Mouse (Mus musculus): ENCODE measurements around the gene Cep131. TPM values are rescaled to one million over a fixed set of nuclear protein-coding genes. Genes with fewer than 3 reads are reported as not detected.

The Cep131 gene
- polyA plus RNA-seq, 1 experiment from 2014 or later = 15.3 TPM

DNA sequence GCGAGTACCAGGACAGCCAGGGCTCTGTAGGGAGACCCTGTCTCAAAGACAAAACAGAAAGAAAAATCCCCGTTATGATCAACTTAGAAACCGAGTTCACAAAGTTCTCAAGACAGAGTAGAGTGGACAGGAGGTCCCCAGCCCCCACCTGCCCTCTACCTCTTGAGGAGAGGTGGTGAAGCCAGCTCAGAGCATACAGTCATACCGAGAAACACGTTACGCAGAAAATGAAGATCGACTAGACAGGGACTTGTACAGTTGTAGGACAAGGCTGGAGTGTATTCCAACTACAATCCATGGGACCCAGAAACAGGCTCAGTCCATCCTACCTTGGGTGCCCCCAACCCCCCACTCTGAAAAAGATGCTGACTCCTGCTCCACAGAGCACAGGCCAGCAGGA lies 32.5 kb upstream of the Cep131 start:
- H3K9ac ChIP-seq (ENCODE audit: low read length) = no peak overlapping the region

GRCm38 (mm10) chr11:120117626-120118025 lies 31.0 kb upstream of the Cep131 start:
- Histone ChIP-seq H3K4me3 (ENCODE audit: low read length) (no peak overlapping the region), H3K36me3 (ENCODE audit: control insufficient read depth, insufficient read depth, low read length) (peaks cover 11% of the 10 kb centered on the region), H3K9me3 (ENCODE audit: control insufficient read depth, low read length) (no peaks in the 10 kb centered on the region), H3K4me1 (replicated peaks; ENCODE audit: control insufficient read depth, insufficient read depth, low read length) (no peaks in the 10 kb centered on the region), H3K4me2 (ENCODE audit: low read depth, low read length) (no peak overlapping the region), H3K27me3 (ENCODE audit: control insufficient read depth, insufficient read depth, low read depth, low read length) (no peaks in the 10 kb centered on the region), H3K27ac (ENCODE audit: low read length) (no peak overlapping the region), H3K9ac (ENCODE audit: low read length) (no peak overlapping the region)
- no peak for ATAC-seq (ENCODE audit: low read depth)
- 88% methylated on average over 2 of the region's 2 CpGs for WGBS

More for the DNA sequence above, 32.5 kb upstream of the Cep131 start:
- ATAC-seq (ENCODE audit: low read depth) = no peak
- WGBS = 93% methylated on average over 7 of the region's 7 CpGs
- H3K36me3 ChIP-seq (ENCODE audit: control insufficient read depth, insufficient read depth, low read length) = peaks cover 11% of the 10 kb centered on the region
- no peaks in the 10 kb centered on the region for H3K4me1 ChIP-seq (replicated peaks; ENCODE audit: control insufficient read depth, insufficient read depth, low read length)
- no peaks in the 10 kb centered on the region for H3K9me3 ChIP-seq (ENCODE audit: control insufficient read depth, low read length)
- no peaks in the 10 kb centered on the region for H3K27me3 ChIP-seq (ENCODE audit: control insufficient read depth, insufficient read depth, low read depth, low read length)
- H3K4me2 ChIP-seq (ENCODE audit: low read depth, low read length) = no peak overlapping the region
- no peak overlapping the region for H3K4me3 ChIP-seq (ENCODE audit: low read length)
- no peak overlapping the region for H3K27ac ChIP-seq (ENCODE audit: low read length)

DNA sequence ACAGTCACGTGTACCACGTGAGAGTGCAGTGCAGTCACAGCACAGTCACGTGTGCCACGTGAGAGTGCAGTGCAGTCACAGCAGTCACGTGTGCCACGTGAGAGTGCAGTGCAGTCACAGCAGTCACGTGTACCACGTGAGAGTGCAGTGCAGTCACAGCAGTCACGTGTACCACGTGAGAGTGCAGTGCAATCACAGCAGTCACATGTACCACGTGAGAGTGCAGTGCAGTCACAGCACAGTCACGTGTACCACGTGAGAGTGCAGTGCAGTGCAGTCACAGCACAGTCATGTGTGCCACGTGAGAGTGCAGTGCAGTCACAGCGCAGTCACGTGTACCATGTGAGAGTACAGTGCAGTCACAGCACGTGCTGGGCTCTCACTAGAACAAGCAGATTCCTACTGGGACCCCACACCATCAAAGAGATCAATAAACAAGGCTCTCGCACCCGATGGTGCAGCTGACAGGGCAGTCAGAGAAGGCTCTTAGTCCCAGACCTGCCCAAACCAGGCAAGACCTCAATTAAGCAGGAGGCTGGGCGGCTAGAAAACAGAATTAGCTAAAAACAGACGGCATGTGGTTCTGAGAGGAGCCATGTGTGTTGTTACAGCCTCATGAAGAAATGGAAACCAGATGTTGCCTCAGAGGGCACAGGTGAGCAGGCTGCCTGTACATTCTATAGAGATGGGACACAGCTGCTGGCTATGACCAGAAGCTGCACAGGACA lies 28.0 kb upstream of the Cep131 start:
- WGBS = 91% methylated on average over 21 of the region's 21 CpGs
- ATAC-seq (ENCODE audit: low read depth) = no peak
- H3K27me3 ChIP-seq (ENCODE audit: control insufficient read depth, insufficient read depth, low read depth, low read length) = no peaks in the 10 kb centered on the region
- no peak overlapping the region for H3K9ac ChIP-seq (ENCODE audit: low read length)
- no peak overlapping the region for H3K4me3 ChIP-seq (ENCODE audit: low read length)
- no peak overlapping the region for H3K27ac ChIP-seq (ENCODE audit: low read length)
- H3K36me3 ChIP-seq (ENCODE audit: control insufficient read depth, insufficient read depth, low read length) = peaks cover 11% of the 10 kb centered on the region
- H3K4me1 ChIP-seq (replicated peaks; ENCODE audit: control insufficient read depth, insufficient read depth, low read length) = no peaks in the 10 kb centered on the region
- H3K4me2 ChIP-seq (ENCODE audit: low read depth, low read length) = no peak overlapping the region
- H3K9me3 ChIP-seq (ENCODE audit: control insufficient read depth, low read length) = no peaks in the 10 kb centered on the region

GRCm38 (mm10) chr11:120112136-120112535 lies 25.5 kb upstream of the Cep131 start:
- WGBS = 86% methylated on average over 4 of the region's 4 CpGs
- Histone ChIP-seq H3K4me2 (ENCODE audit: low read depth, low read length) (no peak overlapping the region), H3K27ac (ENCODE audit: low read length) (no peak overlapping the region), H3K4me3 (ENCODE audit: low read length) (no peak overlapping the region), H3K36me3 (ENCODE audit: control insufficient read depth, insufficient read depth, low read length) (peaks cover 15% of the 10 kb centered on the region), H3K4me1 (replicated peaks; ENCODE audit: control insufficient read depth, insufficient read depth, low read length) (no peaks in the 10 kb centered on the region), H3K27me3 (ENCODE audit: control insufficient read depth, insufficient read depth, low read depth, low read length) (no peaks in the 10 kb centered on the region), H3K9me3 (ENCODE audit: control insufficient read depth, low read length) (no peaks in the 10 kb centered on the region), H3K9ac (ENCODE audit: low read length) (no peak overlapping the region)
- no peak for ATAC-seq (ENCODE audit: low read depth)

DNA sequence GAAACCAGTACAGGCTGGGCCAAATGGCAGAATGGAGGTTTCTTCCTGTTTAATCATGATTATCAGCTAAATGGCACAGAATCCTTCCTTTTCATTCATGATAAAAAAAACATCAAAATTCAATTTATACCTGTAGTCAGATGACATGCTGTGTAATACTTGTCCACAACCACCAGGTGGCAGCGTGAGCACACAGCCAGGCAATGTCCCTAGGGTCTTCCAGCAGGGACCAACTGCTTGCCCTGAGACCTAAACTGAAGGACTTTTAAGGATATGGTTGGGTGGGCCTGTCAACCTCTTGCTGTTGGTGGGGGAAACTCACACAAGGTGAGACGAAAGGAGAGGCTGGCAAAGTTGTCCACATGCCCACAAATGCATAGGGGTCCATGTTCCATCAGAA lies 24.4 kb upstream of the Cep131 start:
- H3K36me3 ChIP-seq (ENCODE audit: control insufficient read depth, insufficient read depth, low read length) = peaks cover 12% of the 10 kb centered on the region
- H3K4me1 ChIP-seq (replicated peaks; ENCODE audit: control insufficient read depth, insufficient read depth, low read length) = no peaks in the 10 kb centered on the region
- no peaks in the 10 kb centered on the region for H3K9me3 ChIP-seq (ENCODE audit: control insufficient read depth, low read length)
- H3K27ac ChIP-seq (ENCODE audit: low read length) = no peak overlapping the region
- H3K9ac ChIP-seq (ENCODE audit: low read length) = no peak overlapping the region
- H3K4me3 ChIP-seq (ENCODE audit: low read length) = no peak overlapping the region
- no peak overlapping the region for H3K4me2 ChIP-seq (ENCODE audit: low read depth, low read length)
- peak; percentile 48; the same call in 1 of the 2 replicates for ATAC-seq (ENCODE audit: low read depth)
- H3K27me3 ChIP-seq (ENCODE audit: control insufficient read depth, insufficient read depth, low read depth, low read length) = no peaks in the 10 kb centered on the region
- WGBS = 4% methylated on average over 2 of the region's 2 CpGs

DNA sequence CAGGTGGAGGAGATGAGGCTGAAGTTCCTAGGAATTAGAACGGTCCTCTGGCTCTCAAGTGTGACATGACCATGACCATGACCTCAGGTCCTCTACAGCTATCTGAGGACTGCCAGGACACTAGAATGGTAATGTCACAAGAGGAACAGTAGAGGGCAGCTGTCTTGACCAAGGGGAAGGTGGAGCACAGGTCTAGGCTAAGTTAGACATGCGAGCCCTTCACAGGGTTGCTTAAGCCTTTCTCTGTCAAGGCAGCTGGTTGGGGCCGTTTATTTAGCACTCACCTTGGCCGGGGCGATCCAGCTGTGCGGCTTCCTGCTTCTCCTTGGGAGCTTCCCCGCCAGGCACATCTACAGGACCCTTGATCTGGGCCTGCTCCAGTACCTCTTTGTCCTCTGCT lies 23.9 kb upstream of the Cep131 start:
- ATAC-seq (ENCODE audit: low read depth) = 0 out of 2 replicates have a peak, but pooled peaks have one; percentile 8
- H3K36me3 ChIP-seq (ENCODE audit: control insufficient read depth, insufficient read depth, low read length) = peaks cover 13% of the 10 kb centered on the region

GRCm38 (mm10) chr11:120109558-120110210 lies 23.1 kb upstream of the Cep131 start:
- H3K4me2 ChIP-seq (ENCODE audit: low read depth, low read length) = no peak overlapping the region
- no peaks in the 10 kb centered on the region for H3K4me1 ChIP-seq (replicated peaks; ENCODE audit: control insufficient read depth, insufficient read depth, low read length)
- H3K27ac ChIP-seq (ENCODE audit: low read length) = no peak overlapping the region
- peaks cover 13% of the 10 kb centered on the region for H3K36me3 ChIP-seq (ENCODE audit: control insufficient read depth, insufficient read depth, low read length)
- no peak overlapping the region for H3K9ac ChIP-seq (ENCODE audit: low read length)
- no peaks in the 10 kb centered on the region for H3K27me3 ChIP-seq (ENCODE audit: control insufficient read depth, insufficient read depth, low read depth, low read length)
- no peak for ATAC-seq (ENCODE audit: low read depth)
- WGBS = 76% methylated on average over 14 of the region's 14 CpGs
- no peak overlapping the region for H3K4me3 ChIP-seq (ENCODE audit: low read length)
- no peaks in the 10 kb centered on the region for H3K9me3 ChIP-seq (ENCODE audit: control insufficient read depth, low read length)

More for the DNA sequence above, 23.9 kb upstream of the Cep131 start:
- no peaks in the 10 kb centered on the region for H3K4me1 ChIP-seq (replicated peaks; ENCODE audit: control insufficient read depth, insufficient read depth, low read length)
- no peak overlapping the region for H3K4me3 ChIP-seq (ENCODE audit: low read length)
- no peak overlapping the region for H3K27ac ChIP-seq (ENCODE audit: low read length)
- no peaks in the 10 kb centered on the region for H3K27me3 ChIP-seq (ENCODE audit: control insufficient read depth, insufficient read depth, low read depth, low read length)
- no peak overlapping the region for H3K4me2 ChIP-seq (ENCODE audit: low read depth, low read length)
- 54% methylated on average over 7 of the region's 7 CpGs for WGBS
- no peak overlapping the region for H3K9ac ChIP-seq (ENCODE audit: low read length)
- H3K9me3 ChIP-seq (ENCODE audit: control insufficient read depth, low read length) = no peaks in the 10 kb centered on the region

GRCm38 (mm10) chr11:120107796-120108195 lies 21.2 kb upstream of the Cep131 start:
- ATAC-seq (ENCODE audit: low read depth) = no peak
- Histone ChIP-seq H3K4me3 (ENCODE audit: low read length) (no peak overlapping the region), H3K27ac (ENCODE audit: low read length) (no peak overlapping the region), H3K4me1 (replicated peaks; ENCODE audit: control insufficient read depth, insufficient read depth, low read length) (no peaks in the 10 kb centered on the region), H3K4me2 (ENCODE audit: low read depth, low read length) (no peak overlapping the region), H3K9me3 (ENCODE audit: control insufficient read depth, low read length) (no peaks in the 10 kb centered on the region), H3K36me3 (ENCODE audit: control insufficient read depth, insufficient read depth, low read length) (peaks cover 20% of the 10 kb centered on the region), H3K27me3 (ENCODE audit: control insufficient read depth, insufficient read depth, low read depth, low read length) (no peaks in the 10 kb centered on the region), H3K9ac (ENCODE audit: low read length) (no peak overlapping the region)
- 78% methylated on average over 9 of the region's 9 CpGs for WGBS

DNA sequence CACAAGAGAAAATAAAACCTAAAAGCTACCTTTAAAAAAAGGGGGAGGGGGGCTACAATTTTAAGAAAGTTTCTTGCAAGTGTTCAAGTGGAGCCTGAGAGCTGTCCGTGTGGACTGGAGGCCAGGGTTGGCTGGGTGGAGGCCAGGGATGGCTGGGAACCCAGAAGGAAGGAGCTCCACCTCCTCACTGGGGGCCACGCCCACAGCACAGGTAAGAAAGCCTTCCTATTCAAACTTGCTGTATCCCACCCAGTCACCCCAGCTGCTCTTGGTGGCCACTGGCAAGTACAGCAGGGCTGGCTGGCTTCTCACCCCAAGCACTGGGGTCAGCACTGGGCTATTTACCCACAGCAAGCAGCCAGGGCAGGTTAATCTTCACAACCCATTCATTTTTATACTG lies 20.4 kb upstream of the Cep131 start:
- H3K36me3 ChIP-seq (ENCODE audit: control insufficient read depth, insufficient read depth, low read length) = peaks cover 20% of the 10 kb centered on the region
- no peaks in the 10 kb centered on the region for H3K9me3 ChIP-seq (ENCODE audit: control insufficient read depth, low read length)
- no peak for ATAC-seq (ENCODE audit: low read depth)
- H3K4me1 ChIP-seq (replicated peaks; ENCODE audit: control insufficient read depth, insufficient read depth, low read length) = no peaks in the 10 kb centered on the region
- H3K27me3 ChIP-seq (ENCODE audit: control insufficient read depth, insufficient read depth, low read depth, low read length) = no peaks in the 10 kb centered on the region
- H3K27ac ChIP-seq (ENCODE audit: low read length) = no peak overlapping the region
- 63% methylated on average over 2 of the region's 2 CpGs for WGBS
- H3K4me2 ChIP-seq (ENCODE audit: low read depth, low read length) = no peak overlapping the region
- no peak overlapping the region for H3K9ac ChIP-seq (ENCODE audit: low read length)
- H3K4me3 ChIP-seq (ENCODE audit: low read length) = no peak overlapping the region

All from lung, embryonic 16.5 days (tissue).